Mouse (Mus musculus): ENCODE measurements around the gene Utp6.

- TF ChIP-seq CTCF (IDR thresholded peaks at IDR 0.05; ENCODE audit: extremely low read depth, insufficient read length, insufficient replicate concordance, low read depth, low read length) (no peak), POLR2A (IDR thresholded peaks at IDR 0.05; ENCODE audit: low read depth, low read length) (no peak)
Observed at GRCm38 (mm10) chr11:79943136-79943535, 19.1 kb downstream of the Utp6 start.
